Mouse (Mus musculus) hindbrain, postnatal 0 days (tissue): ENCODE measurements at regions not wholly inside any gene's neighbourhood (a gene's known extent, or its start where the extent isn't known, plus 50 kb on each side); places are given as distances from the start of the nearest gene placed in this dataset.
A peak's percentile ranks its signal among the peaks of the same experiment; 100 is the strongest.

Experiments used
- ATAC-seq: fragments of 200-750 bp; cut with Nextera tagmentation; 2 replicates; pipeline ENCODE4 v1.8.0; 2017; ENCODE audit warnings: mild to moderate bottlenecking, moderate TSS enrichment, moderate library complexity
- DNase-seq: peaks from one replicate; pipeline ENCODE4 v3.0.0-alpha.2; 2015; ENCODE audit warnings: low spot score
- H3K27ac ChIP-seq: fragments of 300-500 bp; sonication (generic); 2 replicates; pipeline ENCODE4 v1.5.1; 2014; ENCODE audit warnings: mild to moderate bottlenecking
- H3K27me3 ChIP-seq: fragments of 300-500 bp; sonication (generic); 2 replicates; pipeline ENCODE4 v1.6.1; 2014; ENCODE audit warnings: low read length, mixed read lengths; ENCODE audit not compliant: insufficient read depth
- H3K36me3 ChIP-seq: fragments of 300-500 bp; sonication (generic); 2 replicates; pipeline ENCODE4 v1.6.1; 2014; ENCODE audit warnings: low read length, mixed read lengths; ENCODE audit not compliant: insufficient read depth
- H3K4me1 ChIP-seq: fragments of 300-500 bp; sonication (generic); 2 replicates; pipeline ENCODE4 v1.6.1; 2014; ENCODE audit warnings: antibody characterized with exemption, low read length, mixed read lengths; ENCODE audit not compliant: insufficient read depth
- H3K4me2 ChIP-seq: fragments of 300-500 bp; sonication (generic); 2 replicates; pipeline ENCODE4 v1.6.1; 2014; ENCODE audit warnings: low read depth, mild to moderate bottlenecking, low read length, moderate library complexity, mixed read lengths
- H3K4me3 ChIP-seq: fragments of 300-500 bp; sonication (generic); 2 replicates; pipeline ENCODE4 v1.5.1; 2014; ENCODE audit warnings: low read length
- H3K9ac ChIP-seq: fragments of 300-500 bp; sonication (generic); replicated peaks from 2 replicates; pipeline ENCODE4 v1.6.1; 2014; ENCODE audit warnings: mild to moderate bottlenecking, low read length, moderate library complexity, mixed read lengths
- H3K9me3 ChIP-seq: fragments of 300-500 bp; sonication (generic); 2 replicates; pipeline ENCODE4 v1.6.1; 2016; ENCODE audit warnings: low read length, mixed read lengths
- CTCF ChIP-seq: IDR thresholded peaks from 2 replicates; pipeline ENCODE4 v1.5.1; 2016; ENCODE audit warnings: antibody characterized with exemption, control low read depth, low read depth
- WGBS: fragments of 180-500 bp; shearing (Covaris S2); extraction: QIAGEN DNeasy Blood & Tissue Kit; methylation state at CpG from one replicate; pipeline ENCODE4 v1.1.7; 2014; 5-methylcytosine and 5-hydroxymethylcytosine counted together

- no peak for ATAC-seq
- DNase-seq, result peak; percentile 48
- no peaks in the 10 kb centered on the region for H3K36me3 ChIP-seq
- H3K9me3 ChIP-seq, result no peaks in the 10 kb centered on the region
- no peak for TF ChIP-seq CTCF
- no peaks in the 10 kb centered on the region for H3K27me3 ChIP-seq
- no peak overlapping the region for H3K4me3 ChIP-seq
- 28% methylated on average over 6 of the region's 6 CpGs for WGBS
- H3K9ac ChIP-seq, result no peak overlapping the region
- H3K4me1 ChIP-seq, result no peaks in the 10 kb centered on the region
- H3K27ac ChIP-seq, result no peak overlapping the region
- no peak overlapping the region for H3K4me2 ChIP-seq
These were observed 254.2 kb upstream of the Gm5148 start for GRCm38 (mm10) chr3:37978481-37978880.

GRCm38 (mm10) chr3:37977453-37977852 is 253.2 kb upstream of the Gm5148 start:
- DNase-seq (no peak), ATAC-seq (no peak)
- no peaks in the 10 kb centered on the region for H3K27me3 ChIP-seq
- no peak overlapping the region for H3K9ac ChIP-seq
- no peak overlapping the region for H3K4me3 ChIP-seq
- WGBS, result 72% methylated on average over 3 of the region's 3 CpGs
- no peaks in the 10 kb centered on the region for H3K4me1 ChIP-seq
- peak; percentile 29 for TF ChIP-seq CTCF
- no peaks in the 10 kb centered on the region for H3K36me3 ChIP-seq
- no peak overlapping the region for H3K27ac ChIP-seq
- no peak overlapping the region for H3K4me2 ChIP-seq
- no peaks in the 10 kb centered on the region for H3K9me3 ChIP-seq

DNA sequence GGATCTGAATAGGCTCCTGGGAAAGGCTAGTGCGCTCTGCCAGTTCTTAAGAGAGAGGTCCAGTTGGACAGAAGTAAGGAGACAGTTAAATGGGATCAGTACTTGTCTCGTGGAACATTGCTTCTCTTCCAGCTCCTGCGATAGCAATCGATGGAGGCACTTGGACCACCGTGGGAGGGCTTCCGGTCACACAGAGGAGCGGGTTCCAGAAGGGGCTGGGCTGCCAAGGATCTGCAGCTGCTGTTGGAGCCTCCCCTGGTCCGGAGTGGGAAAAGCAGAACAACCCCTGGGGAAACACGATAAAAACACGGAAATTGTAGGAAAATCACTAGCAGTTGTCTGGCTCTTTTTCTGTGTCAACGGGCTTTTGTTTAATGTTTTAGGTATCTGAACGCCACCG is 252.3 kb upstream of the Gm5148 start:
- TF ChIP-seq CTCF, result no peak
- Histone ChIP-seq H3K27me3 (no peaks in the 10 kb centered on the region), H3K4me3 (peak overlapping the region; percentile 5; the same call in 1 of the 2 replicates), H3K9ac (no peak overlapping the region), H3K4me1 (no peaks in the 10 kb centered on the region), H3K27ac (no peak overlapping the region), H3K9me3 (no peaks in the 10 kb centered on the region), H3K36me3 (no peaks in the 10 kb centered on the region), H3K4me2 (peak overlapping the region; percentile 47)
- WGBS, result 25% methylated on average over 13 of the region's 13 CpGs
- DNase-seq (peak; percentile 51), ATAC-seq (peak; percentile 45; the same call in 1 of the 2 replicates)

DNA sequence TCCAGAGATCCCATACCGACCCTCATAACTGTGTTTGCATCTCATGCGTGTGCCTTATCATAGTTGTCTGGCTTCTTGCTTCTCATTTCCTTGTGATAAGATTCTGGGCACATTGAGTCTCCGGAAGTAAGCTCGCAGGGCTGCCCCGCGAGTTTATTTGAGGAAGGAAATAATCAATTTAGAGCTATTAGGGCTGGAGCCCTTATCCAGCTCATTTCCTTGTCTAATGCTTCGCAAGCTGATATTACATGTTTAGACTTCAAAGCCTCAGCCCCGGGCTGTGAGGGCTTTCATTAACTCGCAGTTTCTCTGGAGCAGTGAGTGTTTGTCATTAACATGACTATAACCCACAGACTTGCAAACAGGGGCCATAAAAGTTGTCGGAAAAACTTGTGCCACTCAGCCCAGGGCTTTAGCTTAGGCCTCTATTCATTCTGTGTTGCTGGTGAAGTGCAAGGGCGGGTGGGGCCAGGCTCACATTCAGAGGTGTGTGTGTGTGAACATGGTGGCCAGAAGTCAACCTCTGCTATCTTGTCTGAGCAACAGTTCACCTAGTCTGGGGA is 251.0 kb upstream of the Gm5148 start:
- Histone ChIP-seq H3K9ac (no peak overlapping the region), H3K27ac (no peak overlapping the region), H3K9me3 (no peaks in the 10 kb centered on the region), H3K4me1 (no peaks in the 10 kb centered on the region), H3K27me3 (no peaks in the 10 kb centered on the region), H3K36me3 (no peaks in the 10 kb centered on the region), H3K4me2 (no peak overlapping the region), H3K4me3 (no peak overlapping the region)
- WGBS, result 54% methylated on average over 11 of the region's 11 CpGs
- ATAC-seq (no peak), DNase-seq (no peak)
- TF ChIP-seq CTCF, result no peak

DNA sequence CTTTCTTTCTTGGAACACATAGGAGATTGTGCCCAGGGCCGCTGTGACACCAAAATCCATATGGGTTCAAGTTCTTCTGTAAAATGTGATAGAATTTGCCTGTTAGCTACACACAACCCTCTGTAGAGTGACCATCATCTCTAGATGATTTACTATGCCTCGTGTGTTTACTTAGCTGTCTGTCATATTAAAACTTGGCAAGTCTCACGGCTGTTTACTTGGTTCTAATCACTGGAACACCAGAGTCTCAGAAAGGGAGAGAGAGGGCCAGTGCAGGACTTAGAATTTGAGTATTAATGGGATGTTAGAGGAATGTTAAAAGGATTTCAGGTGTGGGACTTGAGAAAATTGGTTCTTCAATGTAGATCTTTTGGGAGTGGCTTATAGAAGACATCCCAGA is 248.6 kb upstream of the Gm5148 start:
- Histone ChIP-seq H3K36me3 (no peaks in the 10 kb centered on the region), H3K4me2 (no peak overlapping the region), H3K9me3 (no peaks in the 10 kb centered on the region), H3K27ac (no peak overlapping the region), H3K27me3 (no peaks in the 10 kb centered on the region), H3K9ac (no peak overlapping the region), H3K4me3 (no peak overlapping the region), H3K4me1 (no peaks in the 10 kb centered on the region)
- WGBS, result 81% methylated on average over 3 of the region's 3 CpGs
- DNase-seq (no peak), ATAC-seq (no peak)
- TF ChIP-seq CTCF, result no peak

DNA sequence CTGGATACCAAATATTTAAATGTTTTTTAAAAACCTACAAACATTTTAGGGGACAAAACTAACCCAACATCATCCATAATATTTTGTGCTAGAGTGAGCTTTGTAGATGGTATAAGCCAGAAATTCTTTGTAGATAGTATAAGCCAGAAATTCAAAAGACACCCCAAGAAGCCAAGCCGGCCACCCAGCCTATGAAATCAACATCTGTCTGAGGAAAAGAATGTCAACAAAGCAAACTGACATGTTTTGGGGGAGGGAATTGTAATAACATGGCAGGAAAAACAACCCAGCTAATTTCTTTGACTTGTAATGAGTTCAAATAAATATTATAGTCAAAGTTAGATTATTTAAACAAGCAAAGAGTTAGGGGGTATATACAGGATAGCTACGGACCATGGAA is 246.9 kb upstream of the Gm5148 start:
- no peaks in the 10 kb centered on the region for H3K36me3 ChIP-seq
- H3K9me3 ChIP-seq, result no peaks in the 10 kb centered on the region
- H3K9ac ChIP-seq, result no peak overlapping the region
- H3K4me3 ChIP-seq, result no peak overlapping the region
- H3K27ac ChIP-seq, result no peak overlapping the region
- no peak for TF ChIP-seq CTCF
- no peak for DNase-seq
- H3K4me2 ChIP-seq, result no peak overlapping the region
- H3K27me3 ChIP-seq, result no peaks in the 10 kb centered on the region
- no peak for ATAC-seq
- H3K4me1 ChIP-seq, result no peaks in the 10 kb centered on the region
- 69% methylated on average over 2 of the region's 2 CpGs for WGBS

GRCm38 (mm10) chr3:37968654-37969053 is 244.4 kb upstream of the Gm5148 start:
- Histone ChIP-seq H3K27ac (no peak overlapping the region), H3K4me1 (no peaks in the 10 kb centered on the region), H3K9me3 (no peaks in the 10 kb centered on the region), H3K36me3 (no peaks in the 10 kb centered on the region), H3K4me3 (no peak overlapping the region), H3K4me2 (no peak overlapping the region), H3K9ac (no peak overlapping the region), H3K27me3 (no peaks in the 10 kb centered on the region)
- no peak for TF ChIP-seq CTCF
- no peak for ATAC-seq
- DNase-seq, result no peak
